Mouse (Mus musculus): Measurements from ENCODE around the gene Cdc45. TPM values are rescaled to one million over a fixed set of nuclear protein-coding genes. Genes with fewer than 3 reads are reported as not detected.

Gene Cdc45
- polyA plus RNA-seq, 1 experiment = 17.7 TPM

GRCm38 (mm10) chr16:18769501-18769900, 42.3 kb downstream of the Cdc45 start:
- TF ChIP-seq POLR2A (IDR thresholded peaks at IDR 0.05; ENCODE audit: borderline replicate concordance, extremely low read depth, insufficient read depth, insufficient read length, poor library complexity, severe bottlenecking) = no peak
- no peak for TF ChIP-seq CTCF (IDR thresholded peaks at IDR 0.05; ENCODE audit: borderline replicate concordance, extremely low read depth, insufficient read depth, insufficient read length)
- DNase-seq (ENCODE audit: low read depth) = no peak

GRCm38 (mm10) chr16:18766390-18766789, 45.4 kb downstream of the Cdc45 start:
- no peak for DNase-seq (ENCODE audit: low read depth)
- no peak for TF ChIP-seq POLR2A (IDR thresholded peaks at IDR 0.05; ENCODE audit: borderline replicate concordance, extremely low read depth, insufficient read depth, insufficient read length, poor library complexity, severe bottlenecking)
- no peak for TF ChIP-seq CTCF (IDR thresholded peaks at IDR 0.05; ENCODE audit: borderline replicate concordance, extremely low read depth, insufficient read depth, insufficient read length)

- TF ChIP-seq CTCF (IDR thresholded peaks at IDR 0.05; ENCODE audit: borderline replicate concordance, extremely low read depth, insufficient read depth, insufficient read length) = no peak
- no peak for TF ChIP-seq POLR2A (IDR thresholded peaks at IDR 0.05; ENCODE audit: borderline replicate concordance, extremely low read depth, insufficient read depth, insufficient read length, poor library complexity, severe bottlenecking)
Measured at GRCm38 (mm10) chr16:18762960-18763359, 48.8 kb downstream of the Cdc45 start.

GRCm38 (mm10) chr16:18761734-18762133, 50.1 kb downstream of the Cdc45 start:
- DNase-seq (ENCODE audit: low read depth) = no peak
- no peak for TF ChIP-seq CTCF (IDR thresholded peaks at IDR 0.05; ENCODE audit: borderline replicate concordance, extremely low read depth, insufficient read depth, insufficient read length)
- no peak for TF ChIP-seq POLR2A (IDR thresholded peaks at IDR 0.05; ENCODE audit: borderline replicate concordance, extremely low read depth, insufficient read depth, insufficient read length, poor library complexity, severe bottlenecking)

More at GRCm38 (mm10) chr16:18762960-18763359, 48.8 kb downstream of the Cdc45 start:
- DNase-seq (ENCODE audit: low read depth) = no peak

- TF ChIP-seq POLR2A (IDR thresholded peaks at IDR 0.05; ENCODE audit: borderline replicate concordance, extremely low read depth, insufficient read depth, insufficient read length, poor library complexity, severe bottlenecking) = no peak
- TF ChIP-seq CTCF (IDR thresholded peaks at IDR 0.05; ENCODE audit: borderline replicate concordance, extremely low read depth, insufficient read depth, insufficient read length) = no peak
- DNase-seq (ENCODE audit: low read depth) = peak; percentile 32
Measured at GRCm38 (mm10) chr16:18751885-18752499, 59.8 kb downstream of the Cdc45 start.

GRCm38 (mm10) chr16:18751101-18751500, 60.7 kb downstream of the Cdc45 start:
- TF ChIP-seq CTCF (IDR thresholded peaks at IDR 0.05; ENCODE audit: borderline replicate concordance, extremely low read depth, insufficient read depth, insufficient read length) (no peak), POLR2A (IDR thresholded peaks at IDR 0.05; ENCODE audit: borderline replicate concordance, extremely low read depth, insufficient read depth, insufficient read length, poor library complexity, severe bottlenecking) (no peak)
- DNase-seq (ENCODE audit: low read depth) = no peak

- TF ChIP-seq POLR2A (IDR thresholded peaks at IDR 0.05; ENCODE audit: borderline replicate concordance, extremely low read depth, insufficient read depth, insufficient read length, poor library complexity, severe bottlenecking) (no peak), CTCF (IDR thresholded peaks at IDR 0.05; ENCODE audit: borderline replicate concordance, extremely low read depth, insufficient read depth, insufficient read length) (no peak)
- no peak for DNase-seq (ENCODE audit: low read depth)
Measured at GRCm38 (mm10) chr16:18746268-18747122, 65.3 kb downstream of the Cdc45 start.

GRCm38 (mm10) chr16:18738303-18738702, 73.5 kb downstream of the Cdc45 start:
- TF ChIP-seq CTCF (IDR thresholded peaks at IDR 0.05; ENCODE audit: borderline replicate concordance, extremely low read depth, insufficient read depth, insufficient read length) (no peak), POLR2A (IDR thresholded peaks at IDR 0.05; ENCODE audit: borderline replicate concordance, extremely low read depth, insufficient read depth, insufficient read length, poor library complexity, severe bottlenecking) (no peak)
- DNase-seq (ENCODE audit: low read depth) = no peak

GRCm38 (mm10) chr16:18733100-18733956, 78.5 kb downstream of the Cdc45 start:
- peak; percentile 8 for DNase-seq (ENCODE audit: low read depth)
- TF ChIP-seq POLR2A (IDR thresholded peaks at IDR 0.05; ENCODE audit: borderline replicate concordance, extremely low read depth, insufficient read depth, insufficient read length, poor library complexity, severe bottlenecking) (no peak), CTCF (IDR thresholded peaks at IDR 0.05; ENCODE audit: borderline replicate concordance, extremely low read depth, insufficient read depth, insufficient read length) (no peak)

GRCm38 (mm10) chr16:18730640-18731039, 81.1 kb downstream of the Cdc45 start:
- no peak for DNase-seq (ENCODE audit: low read depth)
- TF ChIP-seq POLR2A (IDR thresholded peaks at IDR 0.05; ENCODE audit: borderline replicate concordance, extremely low read depth, insufficient read depth, insufficient read length, poor library complexity, severe bottlenecking) (no peak), CTCF (IDR thresholded peaks at IDR 0.05; ENCODE audit: borderline replicate concordance, extremely low read depth, insufficient read depth, insufficient read length) (no peak)

Other genes starting within 250 kb of the Cdc45 start
- gene Tbx1, start 221.3 kb downstream of the Cdc45 start, polyA plus RNA-seq (2012; rRNA removed) = 1.3 and 1.9 TPM in 2 replicates
- 19.9 and 22.5 TPM in 2 replicates for gene Gp1bb, start 189.6 kb downstream of the Cdc45 start, polyA plus RNA-seq (2012; rRNA removed)
- 89.4 and 112 TPM in 2 replicates for gene Gm49601, start 185.6 kb downstream of the Cdc45 start, polyA plus RNA-seq (2012; rRNA removed)
- gene Sept5, start 182.0 kb downstream of the Cdc45 start, polyA plus RNA-seq (2012; rRNA removed) = 266 and 348 TPM in 2 replicates
- gene Cldn5, start 35.1 kb downstream of the Cdc45 start, polyA plus RNA-seq (2012; rRNA removed) = 115 and 122 TPM in 2 replicates
- gene Ufd1, start 208 bp downstream of the Cdc45 start, polyA plus RNA-seq (2012; rRNA removed) = 64.1 and 68.2 TPM in 2 replicates
- gene 2510002D24Rik, start 24.6 kb upstream of the Cdc45 start, polyA plus RNA-seq (2012; rRNA removed) = 35.8 and 39.8 TPM in 2 replicates
- 1.4 TPM in 1 of 2 replicates, not detected in the other for gene Gm28539, start 24.6 kb upstream of the Cdc45 start, polyA plus RNA-seq (2012; rRNA removed)
- 17.1 and 21.4 TPM in 2 replicates for gene Mrpl40, start 64.9 kb upstream of the Cdc45 start, polyA plus RNA-seq (2012; rRNA removed)
- gene Hira, start 65.0 kb upstream of the Cdc45 start, polyA plus RNA-seq (2012; rRNA removed) = 119 and 120 TPM in 2 replicates